Mouse (Mus musculus) forebrain, embryonic 11.5 days (tissue): ENCODE measurements at regions not wholly inside any gene's neighbourhood (a gene's known extent, or its start where the extent isn't known, plus 50 kb on each side); places are given as distances from the start of the nearest gene placed in this dataset.
A peak's percentile ranks its signal among the peaks of the same experiment; 100 is the strongest.

Experiments used
- ATAC-seq: fragments of 200-750 bp; cut with Nextera tagmentation; replicated peaks from 2 replicates; pipeline ENCODE4 v1.8.0; 2017; ENCODE audit warnings: moderate TSS enrichment; ENCODE audit not compliant: low FRiP score
- DNase-seq: peaks from one replicate; pipeline ENCODE4 v3.0.0-alpha.2; 2017; ENCODE audit warnings: low spot score
- H3K27ac ChIP-seq: fragments of 300-500 bp; sonication (generic); 2 replicates; pipeline ENCODE4 v1.5.1; 2014; ENCODE audit warnings: low read depth, low read length
- H3K27me3 ChIP-seq: fragments of 300-500 bp; sonication (generic); 2 replicates; pipeline ENCODE4 v1.6.1; 2014; ENCODE audit warnings: mild to moderate bottlenecking, low read length, mixed read lengths; ENCODE audit not compliant: control insufficient read depth, insufficient read depth
- H3K36me3 ChIP-seq: fragments of 300-500 bp; sonication (generic); 2 replicates; pipeline ENCODE4 v1.6.1; 2014; ENCODE audit warnings: mild to moderate bottlenecking, low read length, moderate library complexity, mixed read lengths; ENCODE audit not compliant: control insufficient read depth, insufficient read depth
- H3K4me1 ChIP-seq: fragments of 300-500 bp; sonication (generic); replicated peaks from 2 replicates; pipeline ENCODE4 v1.6.1; 2014; ENCODE audit warnings: low read length, mixed read lengths; ENCODE audit not compliant: control insufficient read depth, insufficient read depth
- H3K4me2 ChIP-seq: fragments of 300-500 bp; sonication (generic); 2 replicates; pipeline ENCODE4 v1.6.1; 2014; ENCODE audit warnings: low read depth, mild to moderate bottlenecking, low read length, moderate library complexity, mixed read lengths; ENCODE audit not compliant: severe bottlenecking
- H3K4me3 ChIP-seq: fragments of 300-500 bp; sonication (generic); 2 replicates; pipeline ENCODE4 v1.5.1; 2014; ENCODE audit warnings: low read depth, low read length
- H3K9ac ChIP-seq: fragments of 300-500 bp; sonication (generic); 2 replicates; pipeline ENCODE4 v1.6.1; 2014; ENCODE audit warnings: low read length
- H3K9me3 ChIP-seq: fragments of 300-500 bp; sonication (generic); 2 replicates; pipeline ENCODE4 v1.6.1; 2016; ENCODE audit warnings: low read length, mixed read lengths; ENCODE audit not compliant: control insufficient read depth
- WGBS: fragments of 180-500 bp; shearing (Covaris S2); extraction: QIAGEN DNeasy Blood & Tissue Kit; methylation state at CpG from one replicate; pipeline ENCODE4 v1.1.7; 2014; 5-methylcytosine and 5-hydroxymethylcytosine counted together

DNA sequence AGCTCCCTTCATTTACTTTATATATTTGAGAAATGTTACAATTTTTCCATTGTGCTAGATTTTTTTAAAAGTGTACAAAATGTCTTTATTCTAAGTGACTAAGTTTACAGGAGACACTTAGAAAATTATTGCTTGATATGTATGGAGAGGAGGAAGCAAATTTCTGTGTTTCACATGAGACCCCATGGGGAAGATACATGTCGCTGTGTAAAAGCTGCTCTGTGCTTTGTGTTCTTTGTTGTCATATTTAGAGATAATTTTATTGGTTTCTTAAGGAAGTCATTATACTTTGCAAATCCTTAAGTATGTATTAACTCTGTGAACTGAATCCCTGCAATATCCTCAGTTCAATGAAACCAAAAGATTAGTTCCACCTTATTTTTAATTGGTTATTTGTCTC, 406.0 kb upstream of the 1700003H04Rik start:
- DNase-seq (no peak), ATAC-seq (0 out of 2 replicates have a peak, but pooled peaks have one; percentile 31)
- Histone ChIP-seq H3K36me3 (no peaks in the 10 kb centered on the region), H3K27ac (no peak overlapping the region), H3K4me1 (no peaks in the 10 kb centered on the region; the same call in 1 of the 2 replicates), H3K4me3 (no peak overlapping the region), H3K4me2 (no peak overlapping the region), H3K9me3 (no peaks in the 10 kb centered on the region), H3K27me3 (no peaks in the 10 kb centered on the region), H3K9ac (no peak overlapping the region)
- WGBS = 55% methylated on average over 1 of the region's 1 CpGs

DNA sequence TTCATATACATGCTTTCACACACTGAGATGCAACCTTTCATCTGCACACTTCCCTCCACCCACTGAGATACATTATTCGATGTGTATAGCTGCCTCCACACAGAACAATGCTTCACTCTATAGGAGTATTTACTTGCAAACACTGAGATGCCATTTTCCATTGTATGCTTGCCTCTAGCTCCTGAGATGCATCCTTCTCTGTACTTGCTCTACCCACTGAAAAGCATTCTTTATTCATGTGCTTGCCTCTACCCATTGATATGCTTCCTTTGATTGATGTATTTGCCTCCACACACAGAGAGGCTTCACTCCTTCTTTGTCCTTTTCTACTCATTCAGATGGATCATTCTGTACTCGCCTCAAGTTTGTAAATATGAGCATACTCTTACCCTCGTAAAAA, 405.6 kb upstream of the 1700003H04Rik start:
- no peak overlapping the region for H3K4me2 ChIP-seq
- 37% methylated on average over 3 of the region's 3 CpGs for WGBS
- no peaks in the 10 kb centered on the region for H3K36me3 ChIP-seq
- ATAC-seq = peak; percentile 76
- no peak for DNase-seq
- no peak overlapping the region for H3K9ac ChIP-seq
- no peaks in the 10 kb centered on the region for H3K9me3 ChIP-seq
- H3K27ac ChIP-seq = no peak overlapping the region
- no peaks in the 10 kb centered on the region for H3K27me3 ChIP-seq
- H3K4me1 ChIP-seq = no peaks in the 10 kb centered on the region; the same call in 1 of the 2 replicates
- H3K4me3 ChIP-seq = no peak overlapping the region

DNA sequence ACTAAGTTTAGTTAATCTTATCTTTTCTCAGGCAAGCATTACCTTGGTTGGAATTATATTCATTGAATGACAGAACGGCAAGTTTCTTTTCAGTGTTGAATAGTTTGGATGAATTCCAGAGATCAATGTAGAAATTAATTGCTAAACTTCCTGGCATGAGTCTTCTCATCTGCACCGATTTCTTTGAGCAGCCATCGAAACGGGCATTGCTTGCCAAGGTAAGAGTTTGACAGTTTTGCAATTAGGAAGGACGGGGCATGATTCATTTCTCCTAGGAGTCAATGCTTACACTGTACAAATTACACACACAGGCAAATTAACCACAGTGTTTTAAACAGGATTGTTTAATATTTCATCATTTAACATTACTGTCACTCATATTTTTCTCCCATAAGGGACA, 404.5 kb upstream of the 1700003H04Rik start:
- H3K9me3 ChIP-seq = no peaks in the 10 kb centered on the region
- ATAC-seq = 0 out of 2 replicates have a peak, but pooled peaks have one; percentile 13
- no peaks in the 10 kb centered on the region; the same call in 1 of the 2 replicates for H3K4me1 ChIP-seq
- no peak overlapping the region for H3K27ac ChIP-seq
- H3K4me2 ChIP-seq = no peak overlapping the region
- WGBS = 87% methylated on average over 5 of the region's 5 CpGs
- no peak for DNase-seq
- H3K36me3 ChIP-seq = no peaks in the 10 kb centered on the region
- no peak overlapping the region for H3K4me3 ChIP-seq
- no peak overlapping the region for H3K9ac ChIP-seq
- H3K27me3 ChIP-seq = no peaks in the 10 kb centered on the region

DNA sequence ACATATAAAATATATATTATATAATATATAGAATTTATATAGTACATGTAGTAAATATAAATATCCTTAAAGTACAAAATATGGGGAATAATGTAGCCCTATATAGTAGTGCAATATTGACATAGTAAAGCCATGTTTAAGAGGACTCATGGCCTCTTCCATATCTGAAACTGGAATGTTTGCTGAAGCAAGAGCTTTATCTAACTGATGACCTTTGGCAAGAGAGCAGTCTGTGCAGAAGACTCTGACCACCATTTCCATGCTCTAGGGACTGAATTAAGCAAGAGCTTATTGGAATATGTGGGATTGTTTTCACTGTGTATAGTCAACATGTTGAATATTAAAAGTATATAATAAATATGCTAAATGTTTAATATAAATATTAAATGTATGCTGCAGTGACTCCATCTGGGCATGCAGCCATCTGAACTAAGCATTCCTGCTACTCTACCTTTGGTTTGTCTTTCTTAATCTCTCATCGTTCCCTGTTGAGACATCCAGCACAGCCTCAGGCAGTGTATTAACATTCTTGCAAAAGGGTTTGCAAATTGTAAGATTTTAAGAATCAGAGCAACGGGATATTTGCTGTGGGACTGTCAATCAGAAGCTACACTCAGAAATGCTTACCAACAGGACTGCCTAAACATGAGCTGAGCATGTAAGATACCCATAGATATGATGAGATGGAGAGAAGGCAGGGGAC, 354.4 kb upstream of the 1700003H04Rik start:
- Histone ChIP-seq H3K27me3 (no peaks in the 10 kb centered on the region), H3K4me3 (no peak overlapping the region), H3K36me3 (no peaks in the 10 kb centered on the region), H3K9ac (no peak overlapping the region), H3K9me3 (no peaks in the 10 kb centered on the region), H3K4me2 (no peak overlapping the region), H3K27ac (no peak overlapping the region), H3K4me1 (no peaks in the 10 kb centered on the region)
- DNase-seq (no peak), ATAC-seq (no peak)
- WGBS = 89% methylated on average over 2 of the region's 2 CpGs

DNA sequence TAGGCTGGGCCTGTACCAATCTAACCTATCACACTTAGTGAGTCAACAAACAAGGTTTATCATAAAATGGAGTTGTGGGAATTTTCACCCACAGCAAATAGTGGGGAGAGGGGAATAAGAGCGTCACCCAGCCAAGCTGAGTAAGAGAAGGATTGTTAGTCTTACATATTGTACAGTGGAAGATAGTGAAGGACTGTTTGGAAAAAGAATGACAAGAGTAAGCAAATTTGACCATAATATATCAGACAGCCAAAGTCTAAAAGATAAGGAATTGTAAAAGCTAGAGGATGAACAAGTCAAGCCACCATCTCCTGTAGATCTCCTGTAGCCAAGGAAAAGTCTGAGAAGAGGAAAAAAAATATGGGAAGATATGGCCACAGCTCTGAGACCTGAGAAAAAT, 351.8 kb upstream of the 1700003H04Rik start:
- H3K27me3 ChIP-seq = no peaks in the 10 kb centered on the region
- WGBS = 94% methylated on average over 1 of the region's 1 CpGs
- DNase-seq (no peak), ATAC-seq (no peak)
- H3K4me2 ChIP-seq = no peak overlapping the region
- H3K9ac ChIP-seq = no peak overlapping the region
- no peaks in the 10 kb centered on the region for H3K9me3 ChIP-seq
- H3K36me3 ChIP-seq = no peaks in the 10 kb centered on the region
- H3K4me1 ChIP-seq = no peaks in the 10 kb centered on the region
- no peak overlapping the region for H3K27ac ChIP-seq
- H3K4me3 ChIP-seq = no peak overlapping the region

DNA sequence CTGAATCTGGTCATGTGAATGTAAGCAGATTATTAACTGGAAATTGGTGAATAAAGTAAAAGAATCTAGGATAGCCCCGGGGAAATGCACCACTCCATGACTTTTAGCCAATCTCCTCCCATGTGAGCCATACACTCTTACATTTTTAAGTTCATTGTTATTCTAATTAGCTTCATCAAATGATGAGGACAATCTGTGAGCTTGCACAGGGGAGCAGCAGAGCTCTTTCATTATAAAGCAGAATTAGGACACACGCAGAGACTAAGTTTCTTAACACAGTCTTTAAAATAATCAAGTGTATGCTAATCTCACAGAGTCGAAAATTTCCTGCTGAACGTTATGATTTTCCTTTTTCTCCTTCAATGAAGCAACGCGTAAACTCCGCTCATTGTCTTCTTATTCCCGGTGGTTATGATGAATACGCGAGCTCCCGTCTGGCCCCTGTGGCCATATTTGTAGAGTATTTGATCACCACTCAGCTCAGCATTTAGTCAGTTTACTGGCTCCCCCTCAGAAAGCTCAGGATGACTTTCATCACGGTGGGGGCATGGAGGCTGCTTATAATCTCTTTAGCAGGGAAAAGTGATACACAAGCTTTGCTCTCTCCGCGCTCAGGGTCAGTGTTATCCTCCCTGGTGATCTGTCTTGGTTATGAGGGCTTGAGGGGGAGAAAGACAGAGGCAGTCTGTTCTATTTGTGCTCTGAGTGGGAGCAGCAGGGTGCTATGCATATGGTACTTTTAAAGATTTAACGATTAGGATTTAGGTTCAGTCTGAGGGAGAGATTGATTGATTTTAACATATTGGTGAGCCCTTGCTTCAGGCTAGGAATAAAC, 350.1 kb upstream of the 1700003H04Rik start:
- WGBS = 53% methylated on average over 15 of the region's 15 CpGs
- DNase-seq (no peak), ATAC-seq (peak; percentile 59)
- no peaks in the 10 kb centered on the region for H3K36me3 ChIP-seq
- H3K27me3 ChIP-seq = no peaks in the 10 kb centered on the region
- H3K4me2 ChIP-seq = peak overlapping the region; percentile 27; the same call in 1 of the 2 replicates
- no peak overlapping the region for H3K27ac ChIP-seq
- no peaks in the 10 kb centered on the region for H3K4me1 ChIP-seq
- H3K9me3 ChIP-seq = no peaks in the 10 kb centered on the region
- no peak overlapping the region for H3K4me3 ChIP-seq
- H3K9ac ChIP-seq = no peak overlapping the region

DNA sequence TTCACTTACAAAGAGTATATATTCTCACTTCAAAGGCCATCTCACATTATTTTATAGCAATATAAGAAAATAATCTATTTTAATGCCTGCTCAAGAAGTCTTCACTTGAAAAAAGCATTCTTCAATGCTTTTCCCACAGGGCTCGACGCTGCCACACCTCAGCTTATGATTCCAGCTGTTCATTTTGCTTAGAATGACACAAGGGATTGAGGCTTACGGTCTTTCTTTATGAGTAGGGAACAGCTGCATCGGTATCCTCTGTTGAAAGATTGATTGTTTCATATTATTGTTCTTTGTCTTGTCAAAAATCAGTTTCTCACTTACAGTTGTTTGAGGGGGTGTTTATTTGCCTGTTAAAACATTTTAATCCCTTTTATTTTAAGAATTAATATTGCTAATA, 328.0 kb upstream of the 1700003H04Rik start:
- Histone ChIP-seq H3K9me3 (no peaks in the 10 kb centered on the region), H3K27ac (no peak overlapping the region), H3K4me3 (no peak overlapping the region), H3K4me2 (no peak overlapping the region), H3K9ac (no peak overlapping the region), H3K4me1 (no peaks in the 10 kb centered on the region), H3K27me3 (no peaks in the 10 kb centered on the region), H3K36me3 (no peaks in the 10 kb centered on the region)
- no peak for DNase-seq
- WGBS = 89% methylated on average over 4 of the region's 4 CpGs
- ATAC-seq = no peak
